Mouse (Mus musculus): ENCODE measurements around the gene Nufip2.
"Not testable (repeated sequence)": the region's sequence is repeated elsewhere in the genome, so short reads cannot be mapped to it uniquely, and the experiment has no call there.

Nufip2 gene

DNA sequence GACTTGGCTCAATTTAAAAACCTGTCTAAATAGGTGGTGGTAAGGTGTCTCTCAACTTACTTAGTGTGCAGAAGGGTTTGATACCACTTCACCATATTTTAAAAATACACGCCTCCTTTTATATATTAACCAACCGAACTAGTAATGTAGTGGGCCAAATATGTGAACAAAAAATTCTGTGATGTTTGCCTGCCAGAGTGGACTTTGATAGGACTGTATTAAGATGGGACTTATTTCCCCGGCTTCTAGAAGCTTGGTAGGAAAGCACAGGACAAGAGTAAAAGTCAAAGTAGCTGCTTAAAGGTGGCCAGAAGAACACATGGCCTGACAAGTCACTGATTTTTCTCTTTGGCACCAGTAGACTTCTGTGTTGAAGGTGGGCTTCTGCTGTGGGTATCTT lies 27.8 kb downstream of the Nufip2 start:
- no peak for DNase-seq

DNA sequence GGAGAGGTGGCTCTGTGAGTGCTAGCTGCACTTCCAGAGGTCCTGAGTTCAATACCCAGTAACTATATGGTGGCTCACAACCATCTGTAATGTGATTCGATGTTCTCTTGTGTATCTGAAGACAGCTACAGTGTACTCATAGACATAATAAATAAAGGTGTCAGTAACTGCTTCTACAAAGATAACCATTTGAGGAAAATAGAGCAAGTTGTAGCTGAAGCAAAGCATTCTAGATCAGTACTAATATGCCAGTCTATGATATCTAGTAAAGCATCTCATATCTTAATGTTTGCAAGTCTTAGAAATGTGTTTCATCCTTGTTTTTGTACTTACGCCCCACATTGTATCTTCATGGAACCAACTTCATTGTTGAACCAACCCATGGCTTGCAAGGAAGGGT lies 33.1 kb downstream of the Nufip2 start:
- no peak for DNase-seq

DNA sequence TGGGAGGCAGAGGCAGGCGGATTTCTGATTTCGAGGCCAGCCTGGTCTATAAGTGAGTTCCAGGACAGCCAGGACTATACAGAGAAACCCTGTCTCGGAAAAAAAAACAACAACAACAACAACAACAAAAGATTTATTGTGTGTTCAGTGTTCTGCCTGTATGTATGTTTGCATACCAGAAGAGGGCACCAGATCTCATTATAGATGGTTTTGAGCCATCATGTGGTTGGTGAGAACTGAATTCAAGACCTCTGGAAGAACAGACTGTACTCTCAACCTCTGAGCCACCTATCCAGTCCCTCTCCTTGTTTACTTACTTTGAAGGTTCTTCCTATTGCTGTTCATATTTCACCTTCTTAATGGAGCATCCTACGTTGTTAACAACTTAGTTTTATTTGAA lies 35.4 kb downstream of the Nufip2 start:
- no peak for DNase-seq

DNA sequence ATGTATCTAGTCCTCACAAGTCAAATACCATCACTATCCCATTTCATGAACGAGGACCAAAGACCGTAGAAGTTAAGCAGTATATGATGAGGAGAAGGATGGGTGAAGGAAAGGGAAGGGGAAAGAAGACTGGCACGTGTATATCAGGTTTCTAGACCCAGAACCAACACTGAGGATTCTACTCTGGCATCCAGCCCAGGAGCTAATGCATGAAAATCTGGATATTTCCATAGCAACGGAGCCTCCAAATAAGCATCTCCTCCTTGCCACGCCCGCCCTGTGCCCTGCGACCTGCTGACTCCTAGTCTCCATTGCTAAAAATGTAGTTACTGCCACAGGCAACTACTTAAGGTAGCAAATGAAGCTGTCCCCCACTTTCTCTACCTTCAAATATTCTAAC lies 38.8 kb downstream of the Nufip2 start:
- DNase-seq = no peak

DNA sequence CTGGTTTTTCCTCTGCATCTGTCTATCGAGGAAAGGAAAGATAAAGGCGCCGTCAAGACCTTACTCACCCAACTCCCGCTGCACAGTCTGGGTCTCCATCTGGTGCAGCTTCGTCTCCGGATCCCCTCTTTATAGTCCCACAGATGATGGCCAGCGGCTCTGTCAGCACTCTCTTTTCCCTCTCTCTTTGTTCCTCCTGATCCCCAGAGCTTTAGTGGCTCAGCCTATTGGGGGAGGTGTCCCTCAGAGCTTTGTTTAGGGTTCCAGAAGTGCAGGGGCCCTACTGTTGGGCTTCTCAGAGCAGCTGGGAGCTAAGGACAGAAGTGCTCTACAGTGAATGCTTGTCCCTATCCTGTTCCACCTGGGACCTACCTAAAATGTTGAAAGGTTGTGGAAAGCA lies 39.2 kb downstream of the Nufip2 start, which contains the start of gene Cryba1:
Gene Cryba1, minus strand, starts transcription at position 101 of the 400 bp plus-strand sequence.
- DNase-seq = no peak

DNA sequence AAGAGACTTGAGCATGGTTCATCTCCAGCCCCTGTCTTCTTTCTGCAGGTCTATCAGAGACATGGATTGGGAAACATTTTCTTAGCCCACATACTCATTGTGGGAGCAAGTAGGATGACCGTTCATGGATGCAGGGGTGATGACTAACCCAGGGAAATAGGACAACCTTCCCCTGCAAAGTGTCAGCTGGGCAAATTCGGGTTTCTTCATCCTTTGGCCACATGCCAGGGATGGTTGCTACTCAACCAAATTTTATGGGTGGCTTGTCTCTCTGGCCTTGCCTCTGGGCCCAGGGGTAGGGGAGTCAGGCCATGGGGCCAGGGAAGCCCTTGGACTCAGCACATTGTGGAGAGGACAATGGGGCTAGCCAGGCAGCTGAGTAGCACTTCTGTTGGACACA lies 42.6 kb downstream of the Nufip2 start:
- no peak for DNase-seq

DNA sequence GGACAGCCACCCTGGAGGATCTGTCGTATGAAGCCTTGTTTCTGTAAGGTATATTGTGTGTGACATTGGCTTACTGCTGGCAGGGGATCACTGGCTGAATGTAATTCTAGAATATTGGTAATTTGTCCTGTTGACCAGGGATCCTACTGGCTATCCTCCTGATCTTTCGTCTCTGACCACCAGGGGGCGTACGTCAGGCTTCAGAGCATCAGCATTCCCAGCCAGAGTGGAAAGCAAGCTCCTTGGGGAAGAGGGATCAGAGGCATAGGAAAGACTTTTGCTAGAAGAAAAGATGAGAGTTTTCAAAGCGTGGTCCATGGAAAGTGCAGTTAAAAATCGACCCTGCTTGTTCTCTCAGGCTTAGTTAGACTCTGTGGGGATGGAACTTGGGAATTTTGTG lies 51.3 kb downstream of the Nufip2 start:
- peak; percentile 89 for DNase-seq

DNA sequence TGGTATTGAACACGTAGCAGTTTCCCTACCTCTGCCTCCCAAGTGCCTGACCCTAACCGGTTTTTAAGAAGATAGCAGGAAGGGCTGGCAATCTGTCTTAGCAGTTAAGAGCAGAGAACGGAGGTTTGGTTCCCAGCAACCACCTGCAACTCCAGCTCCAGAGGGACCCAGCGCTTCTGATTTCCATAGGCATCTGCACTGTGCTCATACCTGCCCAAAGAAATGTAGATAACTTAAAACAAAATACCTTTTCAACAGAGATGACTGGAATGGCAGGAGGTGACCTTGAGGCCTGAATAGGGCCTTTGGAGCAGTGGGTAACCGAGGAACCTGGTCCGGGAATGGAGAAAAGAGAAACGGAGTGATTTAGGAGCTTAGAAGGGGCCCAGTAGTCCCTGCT lies 52.6 kb downstream of the Nufip2 start:
- no peak for DNase-seq

DNA sequence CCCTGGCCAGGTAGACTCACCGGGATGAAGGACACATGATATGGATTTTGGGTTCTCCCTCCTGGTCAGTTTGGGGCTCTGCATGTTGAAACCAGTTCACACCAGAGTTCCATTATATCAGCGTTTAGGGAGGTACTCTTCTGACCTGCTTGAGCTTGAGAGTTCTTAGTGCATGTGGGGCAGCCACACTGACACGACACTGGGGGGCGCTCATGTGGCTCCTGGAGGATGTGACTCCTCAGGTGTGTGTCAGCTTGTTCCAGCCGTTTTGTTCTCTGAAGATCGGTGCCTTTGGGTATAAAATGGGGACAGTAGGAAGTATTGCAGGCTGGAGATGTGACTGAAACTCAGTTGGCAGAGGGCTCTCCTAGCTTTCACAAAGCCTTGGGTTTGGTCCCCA lies 58.0 kb downstream of the Nufip2 start:
- DNase-seq = peak; percentile 63

DNA sequence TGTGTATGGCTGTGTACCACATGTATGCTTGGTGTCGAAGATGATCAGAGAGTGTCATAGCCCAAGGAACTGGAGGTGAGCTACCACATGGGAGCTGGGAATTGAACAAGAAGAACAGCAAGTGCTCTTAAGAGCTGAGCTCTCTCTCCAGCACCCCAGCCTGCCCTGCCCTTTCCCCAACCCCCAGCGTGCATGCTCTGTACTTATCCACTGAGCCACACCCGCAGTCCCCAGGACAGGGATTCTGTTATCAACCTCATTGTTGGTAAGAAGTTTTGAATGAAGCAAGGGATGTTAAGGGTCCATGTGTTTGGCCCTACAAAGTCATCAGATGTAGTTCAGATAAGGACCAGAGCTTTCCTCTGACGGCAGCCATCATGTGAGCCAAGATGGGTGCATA lies 60.7 kb downstream of the Nufip2 start:
- DNase-seq = no peak

DNA sequence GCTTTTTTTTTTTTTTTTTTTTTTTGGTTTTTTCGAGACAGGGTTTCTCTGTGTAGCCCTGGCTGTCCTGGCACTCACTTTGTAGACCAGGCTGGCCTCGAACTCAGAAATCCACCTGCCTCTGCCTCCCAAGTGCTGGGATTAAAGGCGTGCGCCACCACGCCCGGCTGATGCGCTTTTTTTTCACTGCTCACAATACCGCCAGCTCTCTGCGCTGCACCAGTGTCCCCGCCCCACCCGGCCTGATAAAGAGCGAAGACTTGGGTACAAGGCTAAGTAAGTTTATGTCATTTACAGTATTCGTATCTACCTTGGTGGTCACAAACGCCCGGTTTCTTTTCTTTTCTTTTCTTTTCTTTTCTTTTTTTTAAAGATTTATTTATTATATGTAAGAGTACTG lies 61.1 kb downstream of the Nufip2 start:
- DNase-seq = not testable (repeated sequence)

DNA sequence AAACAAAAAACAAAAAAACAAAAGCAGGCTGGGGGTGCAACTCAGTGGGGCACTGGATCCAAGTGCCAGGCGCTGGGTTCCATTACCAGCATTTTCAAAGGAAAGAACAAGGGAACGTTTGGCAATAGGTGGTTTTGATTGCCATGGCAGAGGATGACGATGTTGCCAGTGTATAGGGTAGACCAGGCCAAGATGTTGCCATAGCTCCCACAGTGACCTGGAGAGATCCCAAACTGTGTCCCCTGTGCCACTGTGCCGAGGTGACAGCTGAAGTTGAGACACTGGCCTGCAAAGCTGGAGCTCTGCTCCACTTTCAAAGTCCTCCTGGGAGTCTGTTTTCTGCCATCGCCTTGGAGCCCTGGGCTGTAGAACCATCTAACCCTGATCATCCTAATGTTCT lies 63.0 kb downstream of the Nufip2 start:
- no peak for DNase-seq

DNA sequence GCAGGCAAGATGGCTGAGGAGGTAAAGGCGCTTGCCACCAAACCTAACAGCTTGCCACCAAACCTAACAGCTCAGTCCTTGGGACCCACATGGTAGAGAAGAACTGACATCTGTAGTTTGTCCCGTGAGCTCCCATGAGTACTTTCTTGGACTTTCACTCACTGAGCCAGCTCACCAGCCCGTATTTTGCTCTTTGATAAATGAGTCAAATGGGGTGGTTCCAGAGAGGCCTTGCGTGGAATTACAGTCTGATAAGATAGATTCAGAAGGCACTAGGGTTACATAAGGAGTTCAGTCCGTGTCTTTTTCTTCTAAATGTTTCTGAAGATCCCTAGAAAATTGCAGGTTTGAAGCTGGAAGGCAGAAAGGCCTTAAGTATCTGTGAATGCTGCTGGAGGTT lies 66.6 kb downstream of the Nufip2 start:
- DNase-seq = no peak

DNA sequence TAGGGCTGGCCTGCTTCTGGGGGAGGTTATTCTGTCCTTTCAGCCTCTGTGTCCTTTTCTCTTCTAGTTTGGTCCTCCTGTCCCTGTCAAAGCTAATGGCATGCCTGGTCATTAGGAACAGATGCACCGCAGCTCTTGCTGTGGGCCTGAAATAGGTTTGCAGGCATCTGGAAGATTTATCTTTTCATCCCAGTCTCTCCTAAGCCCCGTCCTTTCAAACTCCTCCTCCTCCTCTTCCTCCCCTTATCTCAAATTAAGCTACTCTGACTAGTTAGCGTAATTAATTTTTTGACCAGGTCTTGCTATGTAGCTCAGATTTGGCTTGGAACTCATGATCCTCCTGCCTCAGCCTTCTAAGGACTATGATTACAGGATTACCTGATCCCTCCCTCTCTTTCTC lies 67.5 kb downstream of the Nufip2 start:
- no peak for DNase-seq

DNA sequence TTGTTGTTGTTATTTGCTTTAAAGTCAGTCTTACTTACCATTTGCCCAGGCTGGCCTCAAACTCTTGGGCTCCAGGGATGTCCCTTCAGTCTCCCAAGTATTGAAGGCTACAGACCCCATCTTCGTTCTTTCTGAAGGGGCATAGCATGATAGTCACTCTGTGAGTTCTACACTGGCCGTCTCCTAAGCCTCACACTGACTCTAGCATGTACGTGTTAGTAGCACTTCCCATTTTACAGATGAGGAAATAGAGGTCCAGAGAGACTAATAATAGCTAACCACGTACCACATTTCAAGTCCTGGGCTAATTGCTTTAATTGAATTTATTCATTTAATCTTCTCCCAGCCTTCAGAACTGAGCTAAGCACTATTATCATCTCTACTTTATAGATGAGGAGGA lies 74.1 kb downstream of the Nufip2 start:
- no peak for DNase-seq

DNA sequence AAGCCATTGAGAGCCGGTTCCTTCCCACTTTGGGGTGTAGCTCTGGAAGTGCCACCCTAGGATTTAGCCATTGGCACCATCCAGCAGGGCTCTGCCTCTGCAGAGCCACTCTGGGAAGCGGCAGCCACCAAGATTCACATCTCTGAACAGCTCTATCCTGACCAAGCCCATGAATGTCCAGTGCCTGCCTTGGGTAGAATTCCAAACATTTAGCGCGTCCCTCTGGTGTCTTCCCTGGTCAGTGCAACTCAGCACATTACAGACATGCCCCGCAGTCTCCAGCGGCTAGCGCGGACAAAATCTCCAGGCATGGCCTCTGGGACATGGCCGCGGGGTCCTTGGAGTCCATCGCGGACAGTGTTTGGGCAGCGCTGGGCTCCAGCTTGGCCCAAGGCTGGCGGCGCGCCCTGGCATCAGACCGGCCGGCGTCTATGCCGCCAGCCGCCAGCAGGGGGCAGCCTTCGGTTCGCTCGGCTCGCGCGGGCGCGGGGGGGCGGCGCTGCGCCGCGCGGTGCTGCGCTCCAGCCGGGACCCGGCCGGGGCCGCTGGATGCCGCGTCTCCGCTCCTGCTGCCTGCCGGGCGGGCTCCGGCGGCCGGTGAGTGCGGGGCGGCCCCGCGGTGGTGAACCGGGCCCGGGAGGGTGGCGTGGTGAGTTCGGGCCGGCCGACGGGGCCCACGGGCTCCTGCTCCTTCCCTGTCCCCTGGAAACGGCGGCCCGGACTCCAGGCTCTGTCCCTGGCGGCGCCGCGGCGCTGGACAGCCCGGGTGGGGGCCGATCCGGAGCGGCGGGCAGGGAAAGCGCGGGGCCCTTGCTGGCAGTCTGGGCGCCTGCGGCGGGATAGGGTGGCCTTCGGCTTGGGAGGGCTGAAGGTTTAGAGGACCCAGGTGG lies 77.1 kb downstream of the Nufip2 start, which contains the start of gene Myo18a:
Gene Myo18a, plus strand, starts transcription at position 464 of the 890 bp plus-strand sequence.
- peak; percentile 91 for DNase-seq

DNA sequence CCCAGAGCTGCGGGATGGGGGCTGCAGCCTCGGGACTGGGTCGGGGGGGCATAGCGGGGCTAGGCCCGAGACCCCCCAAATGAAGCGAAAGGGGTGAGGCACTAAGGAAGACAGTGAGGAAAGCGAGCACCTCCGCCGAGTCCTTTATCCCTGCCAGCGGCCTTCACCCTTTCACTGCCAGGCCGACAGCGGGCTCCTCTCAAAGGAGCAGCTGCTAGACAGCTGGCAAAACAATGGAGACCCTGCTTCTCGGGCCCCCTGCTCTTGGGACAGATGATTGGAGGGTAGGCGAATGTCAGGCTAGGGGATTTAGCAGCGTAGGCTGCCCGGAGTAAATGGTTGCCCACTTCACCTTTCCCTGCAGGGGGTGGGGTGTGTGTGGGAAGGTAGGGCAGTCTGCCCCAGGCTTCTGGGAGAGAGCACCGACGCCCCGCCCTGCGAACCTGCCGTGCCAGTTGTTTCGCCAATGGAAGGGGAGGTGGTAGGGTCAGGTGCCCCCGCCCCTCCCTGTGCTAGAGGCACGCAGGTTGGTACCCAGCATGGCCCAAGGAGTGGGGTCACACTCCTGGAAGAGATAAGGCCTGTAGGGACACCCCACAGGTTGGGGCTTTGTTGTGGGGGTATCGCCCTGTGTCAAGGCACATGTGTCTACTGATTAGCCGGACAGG lies 77.9 kb downstream of the Nufip2 start:
- DNase-seq = peak; percentile 91

DNA sequence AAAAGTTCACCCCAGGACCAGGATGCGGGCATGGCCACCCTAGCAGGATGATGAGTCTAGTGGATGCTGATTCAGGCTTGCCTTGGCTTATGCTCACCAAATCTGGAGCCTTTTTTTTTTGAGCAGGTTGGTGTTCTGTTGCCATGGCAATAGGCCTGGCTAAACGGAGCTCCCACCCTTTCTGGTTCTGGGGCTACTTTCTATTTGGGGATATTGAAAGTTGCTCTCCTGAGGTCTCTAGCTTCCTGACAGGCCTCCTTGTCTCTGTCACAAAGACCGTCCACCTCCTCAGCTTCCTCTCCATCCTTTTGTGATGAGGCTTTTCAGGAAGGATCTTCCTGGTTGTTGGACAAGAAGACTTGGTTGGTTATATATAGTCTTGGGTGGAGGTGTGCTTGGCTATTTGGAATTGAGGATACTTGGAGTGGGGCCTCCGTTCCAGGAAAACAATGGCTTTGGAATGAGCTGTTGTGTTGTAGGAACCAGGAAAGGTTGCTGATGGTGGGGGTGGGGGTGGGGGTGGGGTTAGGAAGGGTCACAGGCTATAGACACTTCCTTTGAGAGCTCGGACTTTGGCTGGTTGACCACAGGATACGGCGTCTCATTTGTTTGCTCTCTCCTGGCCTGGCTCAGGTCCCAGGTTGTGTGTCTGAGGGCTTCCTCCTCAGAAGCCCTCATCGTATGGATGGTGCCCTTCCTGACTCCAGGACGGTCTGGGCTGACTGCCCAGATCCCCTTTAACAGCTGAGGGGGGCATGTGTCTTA lies 78.9 kb downstream of the Nufip2 start:
- DNase-seq = no peak

DNA sequence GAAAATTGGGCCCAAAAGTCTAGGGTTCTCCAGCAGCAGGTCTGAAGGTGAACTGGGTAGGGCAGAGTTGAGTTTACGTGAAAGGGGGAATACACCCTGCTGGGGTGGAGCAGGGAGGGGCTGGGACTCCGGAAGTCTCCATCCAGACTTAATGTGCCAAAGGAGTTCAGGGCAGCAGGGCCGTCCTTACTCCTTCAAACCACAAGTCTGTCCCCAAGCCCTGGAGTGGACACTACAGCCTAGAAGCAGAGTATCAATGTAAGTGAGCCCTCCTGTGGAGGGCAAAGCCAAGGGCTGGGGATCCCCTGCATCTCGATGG lies 79.5 kb downstream of the Nufip2 start:
- peak; percentile 70 for DNase-seq

DNA sequence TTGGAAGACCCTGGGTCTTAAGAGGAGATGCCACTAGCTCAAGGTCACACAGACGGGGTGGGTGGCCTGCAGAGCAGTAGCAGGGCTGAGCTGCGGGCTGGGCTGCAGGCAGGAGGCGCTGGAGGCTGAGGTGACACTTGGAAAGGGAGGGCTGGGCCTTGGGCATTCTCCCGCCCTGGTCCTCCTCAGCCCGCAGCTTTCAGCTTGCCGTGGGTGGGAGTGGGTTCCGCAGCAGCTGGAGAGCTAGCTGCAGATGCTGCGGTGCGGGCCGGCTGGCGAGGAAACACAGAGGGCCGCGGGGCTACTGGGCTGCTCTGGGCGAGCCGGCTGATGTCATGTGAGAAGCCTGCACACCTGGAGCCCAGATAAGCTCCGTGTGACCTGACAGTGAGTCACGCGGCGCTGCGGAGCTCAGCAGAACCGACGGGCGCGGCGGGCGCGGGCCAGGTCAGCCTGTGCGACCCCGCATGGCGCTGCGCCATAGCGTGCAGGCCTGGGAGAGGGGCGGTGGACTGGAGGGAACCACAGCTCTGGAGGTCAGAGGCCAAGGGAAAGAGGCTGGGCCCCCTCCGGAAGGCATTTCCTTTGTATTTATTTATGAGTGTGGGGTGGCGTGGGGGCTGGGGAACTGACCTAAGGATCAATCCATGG lies 80.5 kb downstream of the Nufip2 start:
- DNase-seq = peak; percentile 83

DNA sequence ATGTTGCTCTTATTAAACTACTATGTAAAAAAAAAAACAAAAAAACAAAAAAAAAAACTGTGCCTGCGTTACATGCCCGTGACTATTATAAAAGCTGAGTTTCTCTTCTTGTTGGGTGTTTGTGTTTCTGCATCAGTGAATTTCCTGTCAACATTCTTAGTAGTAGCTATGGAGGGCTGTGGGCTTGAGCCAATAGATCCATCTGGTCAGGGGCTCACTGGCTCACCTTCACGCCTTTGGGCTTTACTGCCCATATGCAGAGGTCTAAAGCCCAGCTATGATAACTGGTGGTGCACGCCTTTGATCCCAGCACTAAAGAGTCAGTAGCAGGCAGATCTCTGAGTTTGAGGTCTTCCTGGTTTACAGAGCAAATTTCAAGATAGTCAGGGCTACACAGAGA lies 83.5 kb downstream of the Nufip2 start:
- no peak for DNase-seq

DNA sequence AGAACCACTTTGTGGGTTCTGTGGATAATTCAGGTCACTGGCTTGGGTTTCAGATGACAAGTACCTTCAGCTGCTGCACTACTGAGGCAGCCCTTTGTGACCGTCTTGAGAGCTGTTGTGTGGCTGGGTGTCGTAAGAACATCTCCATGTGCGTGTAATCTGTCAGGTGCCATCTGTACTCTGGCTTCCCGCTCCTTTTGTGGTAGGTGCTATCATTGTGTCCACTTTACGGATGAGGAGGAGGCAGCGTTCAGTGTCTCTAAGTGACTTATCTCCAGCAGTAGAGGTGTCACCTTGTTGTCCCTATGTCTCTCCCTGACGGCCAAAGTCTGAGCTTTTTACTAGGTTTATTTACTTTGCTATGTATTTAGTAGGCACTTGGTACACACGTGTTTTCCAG lies 84.4 kb downstream of the Nufip2 start:
- DNase-seq = no peak
